ENCODE assay signal across 25 mouse cellular contexts in the genomic region with DNA sequence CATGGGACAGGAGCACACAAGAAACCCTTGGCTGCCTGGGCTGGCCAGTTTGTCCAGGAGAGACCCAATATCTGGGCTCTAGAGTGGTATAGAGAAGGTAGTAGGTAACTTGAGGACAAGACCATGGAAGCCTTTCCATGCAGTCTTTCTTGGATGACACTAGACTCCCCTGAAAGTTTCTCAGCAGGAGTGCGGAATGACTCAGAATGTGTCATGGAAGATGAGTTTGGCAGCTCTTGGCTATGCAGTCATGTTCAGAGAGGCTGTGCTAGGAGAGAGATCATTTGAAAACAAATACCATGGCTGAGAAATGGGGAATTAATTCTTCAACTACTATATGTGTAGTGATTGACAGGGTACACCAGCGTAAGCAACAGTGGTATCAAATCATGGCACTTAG.
DNase-seq lines count a peak whose midpoint lies in the region; ATAC-seq lines count a peak whose summit lies in the region.
"Had no signal": no experiment of that assay in that cellular context is flagged by ENCODE, and none has a peak within 500 bp of the region (broad histone marks: within the 10 kb centered on the region; RNA-seq: fewer than 3 reads in every experiment).

No protein-coding gene starts in this region.

- H3K9ac ChIP-seq in hindbrain, embryonic 11.5 days (ENCODE audit: low read depth, low read length): no peak overlapping the region
- H3K9ac ChIP-seq: embryonic facial prominence, embryonic 15.5 days; heart, embryonic 12.5 days; hindbrain, embryonic 15.5 days had no signal

- no peak overlapping the region for H3K4me2 ChIP-seq in hindbrain, embryonic 11.5 days (replicated peaks; ENCODE audit: low read depth, low read length)
- H3K4me2 ChIP-seq: embryonic facial prominence, embryonic 15.5 days; heart, embryonic 12.5 days; hindbrain, embryonic 15.5 days had no signal

- no peaks in the 10 kb centered on the region for H3K36me3 ChIP-seq in heart, embryonic 10.5 days
- no peaks in the 10 kb centered on the region for H3K36me3 ChIP-seq in hindbrain, embryonic 11.5 days (ENCODE audit: control insufficient read depth, insufficient read depth, low read length)
- H3K36me3 ChIP-seq: embryonic facial prominence, embryonic 15.5 days; forebrain, embryonic 10.5 days; G1E; heart, embryonic 12.5 days; hindbrain, embryonic 10.5 days; hindbrain, embryonic 15.5 days had no signal

- ATAC-seq in hindbrain, embryonic 11.5 days (ENCODE audit: low FRiP score): no peak
- ATAC-seq: activated CD4-positive, CD25-positive, alpha-beta regulatory T cell, adult 4 months; CD4-positive, CD25-positive, alpha-beta regulatory T cell, adult 4 months; forebrain, embryonic 14.5 days; intestine, embryonic 16.5 days; Patski had no signal

- H3K27me3 ChIP-seq in heart, embryonic 10.5 days (ENCODE audit: insufficient read depth, poor library complexity, severe bottlenecking): no peaks in the 10 kb centered on the region
- no peaks in the 10 kb centered on the region for H3K27me3 ChIP-seq in hindbrain, embryonic 11.5 days (ENCODE audit: control insufficient read depth, insufficient read depth, low read length)
- H3K27me3 ChIP-seq: embryonic facial prominence, embryonic 15.5 days; heart, embryonic 12.5 days; hindbrain, embryonic 15.5 days had no signal

- H3K4me3 ChIP-seq in heart, embryonic 10.5 days: no peak overlapping the region
- H3K4me3 ChIP-seq in hindbrain, embryonic 11.5 days (ENCODE audit: low read depth, low read length): no peak overlapping the region
- H3K4me3 ChIP-seq: embryonic facial prominence, embryonic 15.5 days; erythroblast, embryonic 14.5 days; forebrain, embryonic 10.5 days; heart, adult 2 months; heart, embryonic 12.5 days; hindbrain, embryonic 10.5 days; hindbrain, embryonic 15.5 days had no signal

- peak; percentile 13 for DNase-seq in adrenal gland, postnatal 14 days
- DNase-seq in adrenal gland, postnatal 10 days: no peak
- DNase-seq in heart, adult 11 months: peak; percentile 43
- no peak for DNase-seq in heart, embryonic 10.5 days (ENCODE audit: low spot score)
- DNase-seq in Muller cell, postnatal 12 days (ENCODE audit: inconsistent ontology term): peak; percentile 42
- no peak for DNase-seq in hindbrain, embryonic 11.5 days (ENCODE audit: low spot score)
- DNase-seq in spleen, postnatal 36 days (ENCODE audit: low spot score in 2 of 2): no peak
- DNase-seq: cerebellum, adult 18-20 months; cerebellum, postnatal 14 days; embryo, embryonic 11 days; gastrocnemius, postnatal 10 days; heart, adult 2 months; kidney, adult 2 months had no signal

- H3K27ac ChIP-seq in heart, embryonic 10.5 days: no peak overlapping the region
- H3K27ac ChIP-seq in hindbrain, embryonic 11.5 days (ENCODE audit: low read depth, low read length): no peak overlapping the region
- H3K27ac ChIP-seq: embryonic facial prominence, embryonic 15.5 days; forebrain, embryonic 10.5 days; heart, adult 2 months; hindbrain, embryonic 10.5 days; hindbrain, embryonic 15.5 days had no signal

- no peaks in the 10 kb centered on the region for H3K4me1 ChIP-seq in heart, embryonic 10.5 days
- no peaks in the 10 kb centered on the region for H3K4me1 ChIP-seq in hindbrain, embryonic 11.5 days (replicated peaks; ENCODE audit: control insufficient read depth, insufficient read depth, low read length)
- H3K4me1 ChIP-seq: embryonic facial prominence, embryonic 15.5 days; forebrain, embryonic 10.5 days; heart, embryonic 12.5 days; hindbrain, embryonic 10.5 days had no signal

- 97% methylated on average over 2 of the region's 2 CpGs for WGBS in heart, embryonic 10.5 days
- 98% methylated on average over 2 of the region's 2 CpGs for whole genome bisulfite sequencing in hindbrain, embryonic 11.5 days

- H3K9me3 ChIP-seq in heart, embryonic 10.5 days: no peaks in the 10 kb centered on the region
- no peaks in the 10 kb centered on the region for H3K9me3 ChIP-seq in hindbrain, embryonic 11.5 days (ENCODE audit: control insufficient read depth, low read length)
- H3K9me3 ChIP-seq: embryonic facial prominence, embryonic 15.5 days; forebrain, embryonic 10.5 days; G1E; heart, embryonic 12.5 days; hindbrain, embryonic 10.5 days; hindbrain, embryonic 15.5 days had no signal

Comparison
In these comparisons a context has a peak if more than half of its experiments do, and no peak if none do; other contexts are left out.
1. DNase-seq: peak in adrenal gland, postnatal 14 days (single experiment), heart, adult 11 months (single experiment) and Muller cell, postnatal 12 days (single experiment); none in adrenal gland, postnatal 10 days (single experiment), heart, embryonic 10.5 days (single experiment), hindbrain, embryonic 11.5 days (single experiment) and spleen, postnatal 36 days (0 of 2).